Mouse (Mus musculus): ENCODE data around the gene Nfib. TPM values are rescaled to one million over a fixed set of nuclear protein-coding genes. Genes with fewer than 3 reads are reported as not detected.

The Nfib gene
- polyA plus RNA-seq, 1 experiment, result 4.1 TPM

DNA sequence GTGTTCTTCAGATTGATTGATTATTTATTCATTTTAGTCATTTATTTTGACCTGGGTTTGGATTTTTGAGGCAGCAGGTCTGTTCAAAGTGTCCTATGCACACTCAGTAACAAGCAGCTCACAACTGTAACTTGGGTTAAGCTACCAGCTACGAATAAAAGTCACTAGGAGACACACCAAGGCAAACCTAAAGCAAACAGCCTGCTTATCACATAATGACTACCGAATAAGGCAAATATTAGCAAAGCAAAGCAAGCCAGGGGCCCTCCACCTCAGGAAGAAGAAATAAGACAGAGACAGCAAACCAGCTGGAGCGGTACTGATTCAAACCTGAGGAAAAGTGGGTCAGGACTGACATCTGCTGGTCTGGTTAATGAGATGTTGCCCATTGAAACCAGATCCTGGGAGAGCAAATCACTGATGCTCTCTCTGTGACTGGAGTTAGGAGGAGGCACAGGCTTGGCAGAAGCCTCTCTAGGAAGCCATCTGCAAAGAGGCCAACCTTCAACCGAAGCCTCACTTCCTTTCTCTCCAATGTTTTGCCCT, 116.1 kb downstream of the Nfib start:
- no peak overlapping the region for H3K27ac ChIP-seq (ENCODE audit: control insufficient read depth, insufficient read depth, low read depth, low read length, poor library complexity)
- H3K4me1 ChIP-seq (ENCODE audit: control insufficient read depth, insufficient read depth, low read length), result no peaks in the 10 kb centered on the region
- TF ChIP-seq CTCF (IDR thresholded peaks at IDR 0.05; ENCODE audit: control insufficient read depth, insufficient read depth, low read length) (no peak), POLR2A (IDR thresholded peaks at IDR 0.05; ENCODE audit: borderline replicate concordance, control insufficient read depth, low read depth, low read length) (no peak)
- H3K4me3 ChIP-seq (replicated peaks; ENCODE audit: control insufficient read depth, low read depth, low read length), result no peak overlapping the region
- WGBS, result 50% methylated on average over 4 of the region's 4 CpGs

- TF ChIP-seq CTCF (IDR thresholded peaks at IDR 0.05; ENCODE audit: control insufficient read depth, insufficient read depth, low read length), result no peak
- TF ChIP-seq POLR2A (IDR thresholded peaks at IDR 0.05; ENCODE audit: borderline replicate concordance, control insufficient read depth, low read depth, low read length), result no peak
- H3K4me1 ChIP-seq (ENCODE audit: control insufficient read depth, insufficient read depth, low read length), result no peaks in the 10 kb centered on the region
- no peak overlapping the region for H3K27ac ChIP-seq (ENCODE audit: control insufficient read depth, insufficient read depth, low read depth, low read length, poor library complexity)
- WGBS, result 79% methylated on average over 5 of the region's 5 CpGs
- H3K4me3 ChIP-seq (replicated peaks; ENCODE audit: control insufficient read depth, low read depth, low read length), result no peak overlapping the region
Observed at GRCm38 (mm10) chr4:82588718-82589117, 116.8 kb downstream of the Nfib start.

GRCm38 (mm10) chr4:82587146-82587870, 118.2 kb downstream of the Nfib start:
- Histone ChIP-seq H3K4me1 (ENCODE audit: control insufficient read depth, insufficient read depth, low read length) (no peaks in the 10 kb centered on the region), H3K4me3 (replicated peaks; ENCODE audit: control insufficient read depth, low read depth, low read length) (no peak overlapping the region), H3K27ac (ENCODE audit: control insufficient read depth, insufficient read depth, low read depth, low read length, poor library complexity) (no peak overlapping the region)
- no peak for TF ChIP-seq POLR2A (IDR thresholded peaks at IDR 0.05; ENCODE audit: borderline replicate concordance, control insufficient read depth, low read depth, low read length)
- TF ChIP-seq CTCF (IDR thresholded peaks at IDR 0.05; ENCODE audit: control insufficient read depth, insufficient read depth, low read length), result no peak
- 83% methylated on average over 16 of the region's 16 CpGs for WGBS

DNA sequence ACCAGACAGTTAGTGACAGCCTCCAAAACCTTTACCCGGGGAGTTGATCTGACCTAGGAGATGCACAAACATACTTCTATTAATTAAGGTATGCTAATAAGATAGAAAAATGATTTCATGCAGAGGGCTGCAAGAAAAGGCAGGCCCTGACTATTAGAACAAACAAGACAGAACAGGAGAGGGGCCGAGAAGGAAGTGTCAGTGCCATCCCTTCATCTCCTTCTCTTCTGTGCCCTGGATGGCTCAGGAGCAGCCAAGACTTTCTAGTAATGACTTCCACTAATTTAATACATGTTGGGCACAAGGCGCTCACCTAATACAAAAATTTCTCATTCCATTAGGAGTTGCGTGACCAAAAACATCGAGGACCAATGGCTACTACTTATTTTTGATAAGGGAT, 118.9 kb downstream of the Nfib start:
- H3K27ac ChIP-seq (ENCODE audit: control insufficient read depth, insufficient read depth, low read depth, low read length, poor library complexity), result no peak overlapping the region
- no peak overlapping the region for H3K4me3 ChIP-seq (replicated peaks; ENCODE audit: control insufficient read depth, low read depth, low read length)
- 83% methylated on average over 5 of the region's 5 CpGs for WGBS
- no peaks in the 10 kb centered on the region for H3K4me1 ChIP-seq (ENCODE audit: control insufficient read depth, insufficient read depth, low read length)
- TF ChIP-seq CTCF (IDR thresholded peaks at IDR 0.05; ENCODE audit: control insufficient read depth, insufficient read depth, low read length), result no peak
- no peak for TF ChIP-seq POLR2A (IDR thresholded peaks at IDR 0.05; ENCODE audit: borderline replicate concordance, control insufficient read depth, low read depth, low read length)

GRCm38 (mm10) chr4:82585536-82585935, 120.0 kb downstream of the Nfib start:
- H3K4me1 ChIP-seq (ENCODE audit: control insufficient read depth, insufficient read depth, low read length), result no peaks in the 10 kb centered on the region
- no peak overlapping the region for H3K27ac ChIP-seq (ENCODE audit: control insufficient read depth, insufficient read depth, low read depth, low read length, poor library complexity)
- no peak overlapping the region for H3K4me3 ChIP-seq (replicated peaks; ENCODE audit: control insufficient read depth, low read depth, low read length)
- WGBS, result 83% methylated on average over 9 of the region's 9 CpGs
- TF ChIP-seq POLR2A (IDR thresholded peaks at IDR 0.05; ENCODE audit: borderline replicate concordance, control insufficient read depth, low read depth, low read length) (no peak), CTCF (IDR thresholded peaks at IDR 0.05; ENCODE audit: control insufficient read depth, insufficient read depth, low read length) (no peak)

- TF ChIP-seq POLR2A (IDR thresholded peaks at IDR 0.05; ENCODE audit: borderline replicate concordance, control insufficient read depth, low read depth, low read length) (no peak), CTCF (IDR thresholded peaks at IDR 0.05; ENCODE audit: control insufficient read depth, insufficient read depth, low read length) (no peak)
- Histone ChIP-seq H3K27ac (ENCODE audit: control insufficient read depth, insufficient read depth, low read depth, low read length, poor library complexity) (no peak overlapping the region), H3K4me1 (ENCODE audit: control insufficient read depth, insufficient read depth, low read length) (no peaks in the 10 kb centered on the region), H3K4me3 (replicated peaks; ENCODE audit: control insufficient read depth, low read depth, low read length) (no peak overlapping the region)
- WGBS, result 91% methylated on average over 5 of the region's 5 CpGs
Observed at GRCm38 (mm10) chr4:82585056-82585455, 120.5 kb downstream of the Nfib start.

DNA sequence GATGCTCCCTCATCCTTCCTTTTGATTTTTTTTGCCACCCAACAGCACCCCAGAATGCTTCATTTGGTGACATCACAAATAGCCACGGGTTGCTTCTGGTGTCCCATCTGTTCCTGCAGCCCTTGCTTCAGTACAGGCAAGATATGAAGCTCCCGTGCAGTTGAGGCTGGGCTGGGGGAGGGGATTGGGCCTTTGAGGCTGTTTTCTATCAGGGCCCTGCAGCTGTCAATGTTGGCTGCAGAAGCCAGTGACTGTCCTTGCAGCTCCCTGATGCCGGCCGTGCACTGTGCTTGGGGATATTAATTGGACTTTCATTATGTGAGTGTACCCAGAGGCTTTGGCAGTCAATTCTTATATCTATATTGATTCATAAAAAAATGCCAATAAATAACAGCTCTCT, 121.0 kb downstream of the Nfib start:
- 77% methylated on average over 4 of the region's 4 CpGs for WGBS
- Histone ChIP-seq H3K4me3 (replicated peaks; ENCODE audit: control insufficient read depth, low read depth, low read length) (no peak overlapping the region), H3K4me1 (ENCODE audit: control insufficient read depth, insufficient read depth, low read length) (no peaks in the 10 kb centered on the region), H3K27ac (ENCODE audit: control insufficient read depth, insufficient read depth, low read depth, low read length, poor library complexity) (no peak overlapping the region)
- no peak for TF ChIP-seq POLR2A (IDR thresholded peaks at IDR 0.05; ENCODE audit: borderline replicate concordance, control insufficient read depth, low read depth, low read length)
- TF ChIP-seq CTCF (IDR thresholded peaks at IDR 0.05; ENCODE audit: control insufficient read depth, insufficient read depth, low read length), result no peak

GRCm38 (mm10) chr4:82573291-82573605, 132.3 kb downstream of the Nfib start:
- Histone ChIP-seq H3K27ac (ENCODE audit: control insufficient read depth, insufficient read depth, low read depth, low read length, poor library complexity) (no peak overlapping the region), H3K4me1 (ENCODE audit: control insufficient read depth, insufficient read depth, low read length) (no peaks in the 10 kb centered on the region), H3K4me3 (replicated peaks; ENCODE audit: control insufficient read depth, low read depth, low read length) (no peak overlapping the region)
- no peak for TF ChIP-seq POLR2A (IDR thresholded peaks at IDR 0.05; ENCODE audit: borderline replicate concordance, control insufficient read depth, low read depth, low read length)
- 82% methylated on average over 7 of the region's 7 CpGs for WGBS

All from bone marrow, adult 2 months (tissue).